ENCODE assay signal across 8 mouse cellular contexts in genomic region chr6:134632756-134633155, GRCm38 (mm10). TPM values are rescaled to one million over a fixed set of nuclear protein-coding genes. Genes with fewer than 3 reads are reported as not detected.
DNase-seq lines count a peak whose midpoint lies in the region; ATAC-seq and TF ChIP-seq lines count a peak whose summit lies in the region.

No protein-coding gene starts in this region.

- no peak for DNase-seq in kidney, adult 9 months
- no peak for DNase-seq in kidney, postnatal 0 days (ENCODE audit: low spot score)
- no peak for DNase-seq in gastrocnemius, postnatal 4 days (ENCODE audit: low spot score in 2 of 2)
- DNase-seq in adrenal gland, postnatal 36 days = no peak
- DNase-seq in adrenal gland, adult 8-10 months = no peak

- H3K9ac ChIP-seq in kidney, embryonic 15.5 days = no peak overlapping the region; the same call in 1 of the 2 replicates
- no peak overlapping the region for H3K9ac ChIP-seq in embryonic facial prominence, embryonic 12.5 days
- H3K9ac ChIP-seq in kidney, postnatal 0 days (ENCODE audit: low read depth, low read length) = peak overlapping the region; percentile 80
- H3K9ac ChIP-seq in neural tube, embryonic 14.5 days (replicated peaks; ENCODE audit: low read depth, low read length) = peak overlapping the region; percentile 46; the same call in 1 of the 2 replicates

- 0 out of 2 replicates have a peak, but pooled peaks cover 3% of the 10 kb centered on the region for H3K27me3 ChIP-seq in kidney, embryonic 15.5 days
- peaks cover 21% of the 10 kb centered on the region for H3K27me3 ChIP-seq in embryonic facial prominence, embryonic 12.5 days
- H3K27me3 ChIP-seq in kidney, postnatal 0 days (ENCODE audit: insufficient read depth, low read length) = no peaks in the 10 kb centered on the region
- H3K27me3 ChIP-seq in neural tube, embryonic 14.5 days (ENCODE audit: control insufficient read depth, insufficient read depth, low read length) = no peaks in the 10 kb centered on the region; the same call in 1 of the 2 replicates

- no peak for TF ChIP-seq CTCF in kidney, postnatal 0 days (IDR thresholded peaks at IDR 0.05; ENCODE audit: low read depth)

- H3K36me3 ChIP-seq in kidney, embryonic 15.5 days = no peaks in the 10 kb centered on the region
- H3K36me3 ChIP-seq in embryonic facial prominence, embryonic 12.5 days = no peaks in the 10 kb centered on the region
- no peaks in the 10 kb centered on the region for H3K36me3 ChIP-seq in kidney, postnatal 0 days (ENCODE audit: insufficient read depth, low read length)
- no peaks in the 10 kb centered on the region for H3K36me3 ChIP-seq in neural tube, embryonic 14.5 days (ENCODE audit: control insufficient read depth, insufficient read depth, low read length)

- no peak overlapping the region for H3K27ac ChIP-seq in kidney, embryonic 15.5 days
- H3K27ac ChIP-seq in embryonic facial prominence, embryonic 12.5 days = no peak overlapping the region
- peak overlapping the region; percentile 81; the same call in 1 of the 2 replicates for H3K27ac ChIP-seq in kidney, postnatal 0 days
- no peak overlapping the region for H3K27ac ChIP-seq in neural tube, embryonic 14.5 days (ENCODE audit: low read depth, low read length)

- H3K4me2 ChIP-seq in kidney, embryonic 15.5 days = peak overlapping the region; percentile 89
- H3K4me2 ChIP-seq in embryonic facial prominence, embryonic 12.5 days (replicated peaks) = peak overlapping the region; percentile 82
- H3K4me2 ChIP-seq in kidney, postnatal 0 days (ENCODE audit: low read length) = peak overlapping the region; percentile 99
- peak overlapping the region; percentile 88 for H3K4me2 ChIP-seq in neural tube, embryonic 14.5 days (ENCODE audit: low read depth, low read length)

- no peaks in the 10 kb centered on the region for H3K9me3 ChIP-seq in kidney, embryonic 15.5 days (replicated peaks)
- no peaks in the 10 kb centered on the region for H3K9me3 ChIP-seq in embryonic facial prominence, embryonic 12.5 days
- H3K9me3 ChIP-seq in kidney, postnatal 0 days (replicated peaks; ENCODE audit: low read length) = no peaks in the 10 kb centered on the region
- H3K9me3 ChIP-seq in neural tube, embryonic 14.5 days (ENCODE audit: control insufficient read depth, low read length) = no peaks in the 10 kb centered on the region

- peak overlapping the region; percentile 56 for H3K4me3 ChIP-seq in kidney, embryonic 15.5 days (replicated peaks)
- H3K4me3 ChIP-seq in embryonic facial prominence, embryonic 12.5 days = peak overlapping the region; percentile 43
- H3K4me3 ChIP-seq in kidney, postnatal 0 days (replicated peaks; ENCODE audit: low read depth, low read length) = peak overlapping the region; percentile 58
- H3K4me3 ChIP-seq in neural tube, embryonic 14.5 days (ENCODE audit: low read depth, low read length) = peak overlapping the region; percentile 44

- ATAC-seq in kidney, embryonic 15.5 days (replicated peaks; ENCODE audit: low FRiP score) = no peak
- no peak for ATAC-seq in embryonic facial prominence, embryonic 12.5 days (ENCODE audit: insufficient number of reproducible peaks, insufficient read depth, low FRiP score, low TSS enrichment)
- no peak for ATAC-seq in kidney, postnatal 0 days (replicated peaks; ENCODE audit: low FRiP score, low read depth)
- ATAC-seq in neural tube, embryonic 14.5 days (ENCODE audit: low read depth) = no peak

- peaks cover 11% of the 10 kb centered on the region for H3K4me1 ChIP-seq in kidney, embryonic 15.5 days
- peaks cover 5% of the 10 kb centered on the region; the same call in 1 of the 2 replicates for H3K4me1 ChIP-seq in embryonic facial prominence, embryonic 12.5 days
- H3K4me1 ChIP-seq in kidney, postnatal 0 days (replicated peaks; ENCODE audit: insufficient read depth, low read length) = no peaks in the 10 kb centered on the region; the same call in 1 of the 2 replicates
- peaks cover 7% of the 10 kb centered on the region; the same call in 1 of the 2 replicates for H3K4me1 ChIP-seq in neural tube, embryonic 14.5 days (ENCODE audit: control insufficient read depth, insufficient read depth, low read length)

- WGBS in kidney, embryonic 15.5 days = 35% methylated on average over 5 of the region's 5 CpGs
- 36% methylated on average over 5 of the region's 5 CpGs for WGBS in embryonic facial prominence, embryonic 12.5 days
- WGBS in kidney, postnatal 0 days = 33% methylated on average over 5 of the region's 5 CpGs
- WGBS in neural tube, embryonic 14.5 days = 41% methylated on average over 5 of the region's 5 CpGs

RNA-seq across cellular contexts. Expression of gene Mansc1, which starts 0.5 kb away (rescaled TPM):
- polyA plus RNA-seq in kidney, embryonic 15.5 days (2015; fragmentation: Nextera tagmentation; extraction: Ambion mirVana) = 6.9 and 7.0 TPM in 2 replicates
- 0.75 and 1.2 TPM in 2 replicates for polyA plus RNA-seq in embryonic facial prominence, embryonic 12.5 days (2016; fragmentation: Nextera tagmentation; extraction: Ambion mirVana)
- polyA plus RNA-seq in kidney, postnatal 0 days (2015; fragmentation: Nextera tagmentation; extraction: Ambion mirVana) = 13.3 and 13.5 TPM in 2 replicates
- 0.71 and 1.2 TPM in 2 replicates for polyA plus RNA-seq in neural tube, embryonic 14.5 days (2014; fragmentation: Nextera tagmentation; extraction: Ambion mirVana)
- total RNA-seq in gastrocnemius, postnatal 4 days (2021) = 1 to 10 TPM; 3.8 to 4.1 TPM
- total RNA-seq in adrenal gland, postnatal 36 days (2021) = 1 to 10 TPM; 4.4 to 4.9 TPM
- total RNA-seq in adrenal gland, adult 8-10 months (2022) = 10 to 100 TPM in 1 of 4 experiments, 1 to 10 TPM in 3; 5.4 to 10.2 (median 7.8) TPM

RNA-seq across cellular contexts. Expression of gene Borcs5, which starts 6.6 kb away (rescaled TPM):
- 15.8 and 16.4 TPM in 2 replicates for polyA plus RNA-seq in kidney, embryonic 15.5 days (2015; fragmentation: Nextera tagmentation; extraction: Ambion mirVana)
- polyA plus RNA-seq in embryonic facial prominence, embryonic 12.5 days (2016; fragmentation: Nextera tagmentation; extraction: Ambion mirVana) = 21.1 and 21.9 TPM in 2 replicates
- 20.0 and 20.1 TPM in 2 replicates for polyA plus RNA-seq in kidney, postnatal 0 days (2015; fragmentation: Nextera tagmentation; extraction: Ambion mirVana)
- 51.5 and 53.6 TPM in 2 replicates for polyA plus RNA-seq in neural tube, embryonic 14.5 days (2014; fragmentation: Nextera tagmentation; extraction: Ambion mirVana)
- total RNA-seq in gastrocnemius, postnatal 4 days (2021) = 10 to 100 TPM; 11.0 to 12.7 TPM
- total RNA-seq in adrenal gland, postnatal 36 days (2021) = 10 to 100 TPM; 13.7 to 15.4 TPM
- total RNA-seq in adrenal gland, adult 8-10 months (2022) = 10 to 100 TPM; 18.4 to 25.8 (median 23.1) TPM

Comparison
In these comparisons a context has a peak if more than half of its experiments do, and no peak if none do; other contexts are left out.
1. H3K9ac ChIP-seq: peak in kidney, postnatal 0 days (single experiment) and neural tube, embryonic 14.5 days (single experiment); none in kidney, embryonic 15.5 days (single experiment) and embryonic facial prominence, embryonic 12.5 days (single experiment).
2. Peak in every context shown above with its lines, with median percentiles within 50 percentile points of each other: H3K4me2 ChIP-seq and H3K4me3 ChIP-seq.